Mouse (Mus musculus) left cerebral cortex, postnatal 10 days (tissue): ENCODE data around the gene Bhlhe23. TPM values are rescaled to one million over a fixed set of nuclear protein-coding genes. Genes with fewer than 3 reads are reported as not detected.

Experiments used
- DNase-seq, 2 experiments: peaks; one replicate each; pipeline ENCODE4 v3.0.0; 2021 to 2022; ENCODE audit warnings: low spot score in 2 of 2, mixed read lengths in 1 of 2; ENCODE audit errors: extremely low spot score in 1 of 2
- intact Hi-C: fragments of 180-260 bp; cut with DNase I; formaldehyde crosslinking; loops from one replicate; pipeline ENCODE4 v1.15.1; 2025
- total RNA-seq, 2 experiments: library from RNA; stranded (reverse); gene quantifications; 2 replicates each; pipeline ENCODE4 v1.2.3; 2021

The Bhlhe23 gene
- total RNA-seq, 2 experiments from 2014 or later = 0.30 to 0.45 TPM

DNA sequence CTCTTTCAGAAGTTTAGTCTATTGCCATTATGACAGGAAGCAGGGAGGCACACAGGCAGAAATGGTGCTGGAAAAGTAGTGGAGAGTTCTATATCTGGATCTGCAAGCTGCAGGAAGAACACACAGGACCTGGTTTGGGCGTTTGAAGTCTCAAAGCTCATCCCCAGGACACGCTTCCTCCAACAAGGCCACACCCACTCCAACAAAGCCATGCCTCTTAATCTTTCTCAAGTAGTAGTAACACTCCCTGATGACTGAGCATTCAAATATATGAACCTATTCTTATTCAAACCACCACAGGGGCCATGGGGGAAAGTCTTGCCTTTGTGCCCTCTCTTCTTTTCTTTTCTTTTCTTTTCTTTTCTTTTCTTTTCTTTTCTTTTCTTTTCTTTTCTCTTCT, 3.6 kb upstream of the Bhlhe23 start:
- DNase-seq = no peak
- intact Hi-C loops = no loop called here

DNA sequence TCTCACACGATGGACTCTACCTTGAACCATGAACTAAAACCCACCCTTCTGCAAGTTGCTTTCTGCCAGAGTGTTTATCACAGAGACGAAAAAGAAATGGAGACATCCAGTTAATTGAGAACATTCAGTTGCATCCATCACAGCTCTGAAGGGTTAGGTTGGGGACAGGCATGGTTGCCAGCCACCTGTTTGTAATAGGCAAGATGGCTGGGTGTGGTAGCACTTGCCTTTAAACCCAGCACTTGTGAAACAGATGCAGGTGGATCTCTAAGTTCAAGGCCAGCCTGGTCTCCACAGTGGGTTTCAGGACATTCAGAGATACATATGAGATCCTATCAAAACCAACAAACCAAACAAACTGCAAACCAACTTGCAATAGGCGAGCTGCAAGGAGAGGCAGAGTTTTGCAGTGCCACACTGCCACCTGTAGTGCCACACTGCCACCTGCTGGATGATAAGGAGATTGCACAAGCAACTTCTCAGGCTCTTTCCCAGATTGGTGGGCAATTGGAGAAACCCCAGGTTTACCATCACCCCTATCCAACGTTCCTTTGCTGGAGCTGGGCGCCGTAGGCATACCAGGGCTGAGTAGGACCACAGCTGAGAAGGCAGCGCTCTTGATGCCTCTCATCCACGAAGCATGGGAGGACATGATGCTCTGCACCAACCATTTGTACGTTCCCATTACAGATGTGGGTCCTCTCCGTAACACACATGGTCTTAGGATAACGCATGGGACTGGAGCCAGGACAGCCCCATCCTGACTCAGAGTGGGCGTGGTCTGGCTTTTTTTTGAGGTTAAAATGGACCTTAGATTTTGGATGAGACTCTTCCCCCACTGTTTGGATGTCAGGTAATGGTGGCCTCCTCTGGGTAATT, 2.8 kb upstream of the Bhlhe23 start:
- intact Hi-C loops = loop anchor here (2.0 to 10.0 kb wide), 5 partner anchors 31 to 505 kb away; partner anchors contain the start of genes Cables2 and Mrgbp

DNA sequence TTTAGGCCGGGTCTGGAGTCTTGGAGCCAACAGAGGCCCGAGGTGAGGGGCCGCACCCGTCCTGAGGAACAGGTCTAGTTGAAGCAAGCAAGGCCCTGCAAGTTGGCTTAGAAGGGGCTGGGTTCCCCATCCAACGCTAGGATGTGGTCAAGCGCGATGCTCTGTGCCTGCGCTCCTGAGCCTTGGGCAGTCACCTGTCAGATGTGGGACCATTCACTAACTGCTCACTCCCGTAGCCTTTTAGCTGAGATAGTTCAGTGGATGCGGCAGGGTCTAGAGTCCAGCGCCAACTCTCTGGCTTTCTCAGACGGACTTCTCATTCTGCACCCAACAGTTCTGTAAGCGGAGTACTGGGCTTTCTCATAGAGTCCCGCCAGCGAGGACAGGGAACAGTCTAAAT, 1.1 kb downstream of the Bhlhe23 start:
- DNase-seq = no peak
- intact Hi-C loops = loop anchor here (5.0 to 10.0 kb wide), 4 partner anchors 121 to 501 kb away; partner anchors contain the start of genes Cables2 and Mrgbp

More for the DNA sequence above, 2.8 kb upstream of the Bhlhe23 start:
- DNase-seq = peak; percentile 62 to 70

DNA sequence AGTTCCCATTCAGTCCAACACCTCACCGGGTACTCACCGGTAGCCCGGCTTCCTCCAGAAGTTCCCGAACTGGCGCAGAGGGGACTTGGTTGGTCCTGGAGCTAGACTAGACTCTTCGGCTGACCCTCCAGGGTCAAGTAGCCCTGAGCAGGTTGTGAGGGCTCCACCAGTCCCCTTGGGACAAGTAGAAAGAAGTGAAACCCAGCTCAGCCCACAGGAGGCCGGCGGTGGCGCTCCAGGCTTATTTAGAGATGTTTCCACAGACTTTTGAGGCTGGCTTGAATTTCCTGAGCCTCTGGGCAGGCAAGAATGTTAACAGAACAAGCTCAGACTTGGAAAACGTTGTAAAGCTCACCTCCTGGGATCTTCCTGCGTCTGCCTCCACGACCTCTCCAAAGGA, 1.5 kb downstream of the Bhlhe23 start:
- intact Hi-C loops = loop anchor here (5.0 to 10.0 kb wide), 4 partner anchors 120 to 500 kb away; partner anchors contain the start of genes Cables2 and Mrgbp
- no peak for DNase-seq

GRCm38 (mm10) chr2:180765713-180766112, 11.0 kb downstream of the Bhlhe23 start:
- no peak for DNase-seq
- intact Hi-C loops = no loop called here

- intact Hi-C loops = no loop called here
- DNase-seq = no peak
Measured at GRCm38 (mm10) chr2:180764986-180765385, 11.7 kb downstream of the Bhlhe23 start.

DNA sequence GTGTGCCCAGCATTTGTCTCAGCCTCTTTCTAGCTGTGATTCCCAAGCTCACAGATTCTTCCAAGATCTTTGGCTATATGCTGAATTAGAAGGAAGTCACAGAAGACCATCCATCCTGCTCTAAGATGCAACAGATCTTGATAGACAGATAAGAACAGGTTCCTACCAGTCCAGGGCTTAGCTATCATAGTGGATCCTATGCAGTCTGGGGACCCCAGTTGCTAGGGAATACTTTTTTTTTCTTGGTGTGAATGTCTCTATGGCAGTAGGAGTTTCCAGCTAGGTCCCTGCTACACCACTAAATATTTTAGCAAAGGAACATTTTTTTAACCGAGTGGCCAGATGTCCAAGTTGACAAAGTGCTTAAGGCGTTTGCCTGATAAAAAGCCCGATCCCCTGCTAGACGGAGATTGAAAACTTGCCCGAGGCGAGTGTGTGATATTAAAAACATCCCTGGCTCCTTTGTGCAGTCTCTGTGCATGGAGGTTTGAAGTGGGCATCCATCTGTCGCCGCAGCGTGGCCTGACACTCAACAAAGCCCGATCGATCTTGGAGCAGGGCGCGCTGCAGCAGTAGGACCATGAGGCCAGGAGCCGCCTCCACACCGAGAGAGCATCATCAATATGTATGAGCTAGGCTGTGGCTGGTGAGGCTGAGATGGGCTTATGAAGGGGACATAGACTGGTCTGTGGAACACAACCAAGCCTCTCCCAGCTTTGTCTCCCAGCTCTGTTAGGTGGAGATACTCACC, 18.0 kb downstream of the Bhlhe23 start:
- DNase-seq = no peak
- intact Hi-C loops = no loop called here

- no peak for DNase-seq
- intact Hi-C loops = no loop called here
Measured at GRCm38 (mm10) chr2:180756786-180757185, 19.9 kb downstream of the Bhlhe23 start.

GRCm38 (mm10) chr2:180755896-180756295, 20.8 kb downstream of the Bhlhe23 start:
- intact Hi-C loops = no loop called here
- no peak for DNase-seq

- DNase-seq = no peak
- intact Hi-C loops = no loop called here
Measured at GRCm38 (mm10) chr2:180754976-180755688, 21.6 kb downstream of the Bhlhe23 start.

DNA sequence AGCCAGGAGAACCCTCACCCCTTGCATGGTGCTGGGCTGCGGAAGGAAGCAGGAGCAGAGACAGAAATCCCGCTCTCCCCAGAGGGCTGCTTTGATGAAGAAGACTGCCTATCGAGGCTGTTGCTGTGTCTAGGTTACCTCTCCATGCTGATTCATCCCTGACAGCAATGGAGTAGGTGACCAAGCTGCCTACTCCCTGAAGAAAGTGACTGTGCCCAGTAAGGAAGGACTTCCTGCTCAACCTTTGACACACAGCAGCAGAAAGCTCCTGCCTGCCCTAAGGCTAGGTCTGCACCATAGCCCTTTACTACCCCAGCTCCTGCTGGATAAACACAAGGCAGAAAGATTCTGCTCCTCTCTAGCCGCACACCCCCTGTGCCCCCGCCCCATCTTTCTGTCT, 27.8 kb downstream of the Bhlhe23 start:
- no peak for DNase-seq
- intact Hi-C loops = loop anchor here (2.0 to 5.0 kb wide), 3 partner anchors 30 to 167 kb away; partner anchors contain the start of gene Mrgbp

DNA sequence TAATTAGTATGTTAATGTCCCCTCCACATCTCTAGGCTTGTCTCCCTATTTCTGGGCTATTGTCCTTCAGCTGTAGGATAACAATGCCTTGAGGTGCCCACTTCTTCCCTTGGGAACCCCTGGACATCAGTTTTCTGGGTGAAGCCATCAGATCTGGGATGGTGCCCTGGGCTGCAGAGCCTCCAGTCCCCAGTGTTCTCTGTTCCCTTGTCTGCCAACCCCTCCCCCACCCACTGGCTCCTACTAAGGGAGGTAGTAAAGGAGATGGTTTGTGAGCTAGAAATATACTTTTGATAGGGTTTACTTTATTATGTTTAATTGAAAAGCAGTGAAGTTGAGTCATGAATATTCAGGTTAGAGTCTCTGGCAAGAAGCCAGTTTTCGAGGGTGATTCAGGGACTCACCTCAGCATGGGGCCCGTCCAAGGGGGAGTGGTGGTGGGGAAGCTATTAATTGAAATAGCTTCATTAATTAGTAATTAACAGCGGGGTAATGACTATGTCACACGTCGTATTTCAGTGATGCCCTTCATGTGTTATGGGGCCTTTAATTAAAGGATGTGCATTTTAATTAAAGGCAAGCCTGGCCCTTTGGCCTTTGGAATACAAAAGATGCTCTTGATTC, 30.0 kb downstream of the Bhlhe23 start:
- intact Hi-C loops = loop anchor here (5.0 kb wide), 2 partner anchors 89 to 164 kb away; partner anchors contain the start of gene Mrgbp
- DNase-seq = no peak

DNA sequence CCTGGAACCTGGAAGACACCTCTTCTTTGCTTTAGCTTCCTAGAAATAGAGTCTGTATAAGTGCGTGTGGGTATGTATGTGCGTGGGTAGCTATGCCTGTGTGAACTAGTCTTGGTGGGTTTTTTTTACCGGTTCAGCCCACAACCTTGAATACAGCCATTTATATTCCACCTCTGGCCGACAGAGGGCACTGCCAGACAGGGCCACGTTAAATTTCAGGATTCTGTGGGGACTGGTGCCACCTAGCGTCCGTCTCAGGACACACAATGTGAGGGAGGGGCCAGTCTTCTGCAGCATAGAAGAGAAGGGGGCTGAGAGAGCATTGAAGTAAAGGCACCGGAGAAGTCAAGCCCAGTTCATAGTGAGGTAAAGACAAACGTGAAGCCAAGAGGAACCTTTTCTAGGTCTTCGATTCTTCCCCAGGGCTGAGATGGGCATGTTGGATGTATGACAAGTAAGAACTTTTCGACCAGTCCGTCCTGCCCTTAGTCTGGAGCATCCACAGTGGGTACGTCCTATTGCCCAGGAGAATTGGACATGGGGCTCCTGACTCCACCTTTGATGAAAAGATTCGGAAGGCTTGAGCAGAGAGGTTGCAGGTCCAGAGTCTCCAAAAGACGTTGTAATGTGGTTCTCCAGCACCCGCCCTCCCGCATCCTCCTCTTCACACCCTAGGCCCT, 31.3 kb downstream of the Bhlhe23 start:
- peak; percentile 81 to 86 for DNase-seq
- intact Hi-C loops = loop anchor here (5.0 kb wide), 2 partner anchors 88 to 163 kb away; partner anchors contain the start of gene Mrgbp

DNA sequence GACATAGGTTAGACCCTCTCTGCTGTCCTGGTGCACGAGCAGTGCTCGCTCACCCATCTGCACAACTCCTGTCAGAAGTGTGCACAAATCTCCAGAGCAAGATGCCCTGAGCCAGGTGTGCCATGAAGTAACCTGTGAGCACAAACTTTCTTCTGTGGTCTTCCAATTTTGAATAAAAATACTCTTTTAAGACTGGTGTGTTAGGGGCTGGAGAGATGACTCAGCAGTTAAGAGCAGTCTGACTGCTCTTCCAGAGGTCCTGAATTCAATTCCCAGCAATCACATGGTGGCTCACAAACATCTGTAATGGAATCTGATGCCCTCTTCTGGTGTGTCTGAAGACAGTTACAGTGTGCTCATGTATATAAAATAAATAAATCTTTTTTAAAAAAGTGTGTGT, 33.4 kb downstream of the Bhlhe23 start:
- no peak for DNase-seq
- intact Hi-C loops = no loop called here

- no peak for DNase-seq
Measured at GRCm38 (mm10) chr2:180742820-180743219, 33.9 kb downstream of the Bhlhe23 start.

GRCm38 (mm10) chr2:180741421-180741820, 35.3 kb downstream of the Bhlhe23 start:
- intact Hi-C loops = no loop called here
- no peak for DNase-seq

More at GRCm38 (mm10) chr2:180742820-180743219, 33.9 kb downstream of the Bhlhe23 start:
- intact Hi-C loops = no loop called here

- no peak for DNase-seq
- intact Hi-C loops = no loop called here
Measured at GRCm38 (mm10) chr2:180740349-180740748, 36.4 kb downstream of the Bhlhe23 start.

- DNase-seq = no peak
- intact Hi-C loops = no loop called here
Measured at GRCm38 (mm10) chr2:180737984-180738383, 38.7 kb downstream of the Bhlhe23 start.
